Mouse (Mus musculus) intestine, postnatal 0 days (tissue): ENCODE results near the gene Morc3. TPM values are rescaled to one million over a fixed set of nuclear protein-coding genes. Genes with fewer than 3 reads are reported as not detected.
A peak's percentile ranks its signal among the peaks of the same experiment; 100 is the strongest.

Source experiments
- ATAC-seq: fragments of 200-750 bp; cut with Nextera tagmentation; 2 replicates; pipeline ENCODE4 v1.8.0; 2017; ENCODE audit warnings: mild to moderate bottlenecking, moderate TSS enrichment, moderate library complexity
- H3K27ac ChIP-seq: fragments of 300-500 bp; sonication (generic); 2 replicates; pipeline ENCODE4 v1.5.1; 2014; ENCODE audit warnings: mild to moderate bottlenecking, low read depth, low read length, moderate library complexity
- H3K27me3 ChIP-seq: fragments of 300-500 bp; sonication (generic); replicated peaks from 2 replicates; pipeline ENCODE4 v1.6.1; 2014; ENCODE audit warnings: low read length, mixed read lengths; ENCODE audit not compliant: control insufficient read depth, insufficient read depth
- H3K36me3 ChIP-seq: fragments of 300-500 bp; sonication (generic); 2 replicates; pipeline ENCODE4 v1.6.1; 2014; ENCODE audit warnings: mild to moderate bottlenecking, moderate library complexity; ENCODE audit not compliant: control insufficient read depth, insufficient read depth
- H3K4me1 ChIP-seq: fragments of 300-500 bp; sonication (generic); replicated peaks from 2 replicates; pipeline ENCODE4 v1.6.1; 2014; ENCODE audit warnings: antibody characterized with exemption, low read length, mixed read lengths; ENCODE audit not compliant: control insufficient read depth, insufficient read depth
- H3K4me2 ChIP-seq: fragments of 300-500 bp; sonication (generic); replicated peaks from 2 replicates; pipeline ENCODE4 v1.6.1; 2014; ENCODE audit warnings: low read depth, mild to moderate bottlenecking, moderate library complexity
- H3K4me3 ChIP-seq: fragments of 300-500 bp; sonication (generic); 2 replicates; pipeline ENCODE4 v1.5.1; 2014; ENCODE audit warnings: low read depth, low read length
- H3K9ac ChIP-seq: fragments of 300-500 bp; sonication (generic); 2 replicates; pipeline ENCODE4 v1.6.1; 2014; ENCODE audit warnings: mild to moderate bottlenecking, low read depth, low read length
- H3K9me3 ChIP-seq: fragments of 300-500 bp; sonication (generic); 2 replicates; pipeline ENCODE4 v1.6.1; 2016; ENCODE audit warnings: mixed run types; ENCODE audit not compliant: control insufficient read depth
- CTCF ChIP-seq: sonication (generic); IDR thresholded peaks from 2 replicates; pipeline ENCODE4 v1.5.1; 2016; ENCODE audit warnings: low read depth, mild to moderate bottlenecking, control low read depth, antibody characterized with exemption, moderate library complexity
- WGBS: fragments of 180-500 bp; shearing (Covaris S2); extraction: QIAGEN DNeasy Blood & Tissue Kit; methylation state at CpG from one replicate; pipeline ENCODE4 v1.1.7; 2014; 5-methylcytosine and 5-hydroxymethylcytosine counted together
- polyA plus RNA-seq: library from polyadenylated mRNA; unstranded; fragments of >200 nt; fragmentation: Nextera tagmentation; extraction: Ambion mirVana; gene quantifications from 2 replicates; pipeline ENCODE4 v1.2.1, GENCODE M21; 2015

The Morc3 gene
- polyA plus RNA-seq, 1 experiment from 2014 or later, result 15.5 TPM

GRCm38 (mm10) chr16:93830916-93831315, 1.0 kb upstream of the Morc3 start:
- H3K9ac ChIP-seq, result no peak overlapping the region
- no peaks in the 10 kb centered on the region for H3K9me3 ChIP-seq
- no peaks in the 10 kb centered on the region for H3K36me3 ChIP-seq
- H3K4me2 ChIP-seq, result no peak overlapping the region
- peaks cover 4% of the 10 kb centered on the region; the same call in 1 of the 2 replicates for H3K4me1 ChIP-seq
- 72% methylated on average over 5 of the region's 5 CpGs for WGBS
- no peak for ATAC-seq
- TF ChIP-seq CTCF, result no peak
- H3K4me3 ChIP-seq, result no peak overlapping the region
- H3K27ac ChIP-seq, result no peak overlapping the region
- H3K27me3 ChIP-seq, result no peaks in the 10 kb centered on the region

- peak; percentile 65 for ATAC-seq
- WGBS, result under 1% methylated on average over 65 of the region's 69 CpGs
- Histone ChIP-seq H3K36me3 (no peaks in the 10 kb centered on the region), H3K4me2 (peak overlapping the region; percentile 68), H3K9ac (peak overlapping the region; percentile 98), H3K9me3 (no peaks in the 10 kb centered on the region), H3K4me3 (peak overlapping the region; percentile 87), H3K27ac (peak overlapping the region; percentile 96), H3K4me1 (peaks cover 6% of the 10 kb centered on the region; the same call in 1 of the 2 replicates), H3K27me3 (no peaks in the 10 kb centered on the region)
- no peak for TF ChIP-seq CTCF
Measured at GRCm38 (mm10) chr16:93832451-93833276, 743 bp downstream of the Morc3 start.

- Histone ChIP-seq H3K27me3 (no peaks in the 10 kb centered on the region), H3K4me1 (peaks cover 6% of the 10 kb centered on the region; the same call in 1 of the 2 replicates), H3K9ac (no peak overlapping the region), H3K4me2 (peak overlapping the region; percentile 68), H3K36me3 (no peaks in the 10 kb centered on the region), H3K27ac (no peak overlapping the region), H3K9me3 (no peaks in the 10 kb centered on the region), H3K4me3 (peak overlapping the region; percentile 87; the same call in 1 of the 2 replicates)
- TF ChIP-seq CTCF, result no peak
- 84% methylated on average over 6 of the region's 6 CpGs for WGBS
- no peak for ATAC-seq
Measured at GRCm38 (mm10) chr16:93833551-93833950, 1.6 kb downstream of the Morc3 start.

GRCm38 (mm10) chr16:93834076-93834475, 2.2 kb downstream of the Morc3 start:
- H3K4me2 ChIP-seq, result 0 out of 2 replicates have a peak overlapping the region, but pooled peaks have one; percentile 4
- WGBS, result 58% methylated on average over 2 of the region's 2 CpGs

GRCm38 (mm10) chr16:93839049-93839448, 7.1 kb downstream of the Morc3 start:
- no peak for TF ChIP-seq CTCF
- no peak overlapping the region for H3K9ac ChIP-seq
- WGBS, result 38% methylated on average over 1 of the region's 1 CpGs
- no peaks in the 10 kb centered on the region for H3K27me3 ChIP-seq
- H3K4me1 ChIP-seq, result peaks cover 6% of the 10 kb centered on the region; the same call in 1 of the 2 replicates
- no peaks in the 10 kb centered on the region for H3K9me3 ChIP-seq
- ATAC-seq, result 0 out of 2 replicates have a peak, but pooled peaks have one; percentile 31
- 0 out of 2 replicates have a peak, but pooled peaks cover 2% of the 10 kb centered on the region for H3K36me3 ChIP-seq
- H3K4me3 ChIP-seq, result no peak overlapping the region
- no peak overlapping the region for H3K27ac ChIP-seq
- H3K4me2 ChIP-seq, result no peak overlapping the region

More at GRCm38 (mm10) chr16:93834076-93834475, 2.2 kb downstream of the Morc3 start:
- Histone ChIP-seq H3K27ac (no peak overlapping the region), H3K27me3 (no peaks in the 10 kb centered on the region), H3K36me3 (no peaks in the 10 kb centered on the region), H3K9me3 (no peaks in the 10 kb centered on the region), H3K4me1 (peaks cover 6% of the 10 kb centered on the region; the same call in 1 of the 2 replicates), H3K9ac (no peak overlapping the region), H3K4me3 (no peak overlapping the region)
- no peak for ATAC-seq
- TF ChIP-seq CTCF, result no peak

GRCm38 (mm10) chr16:93850527-93850926, 18.6 kb downstream of the Morc3 start:
- Histone ChIP-seq H3K9ac (no peak overlapping the region), H3K4me1 (no peaks in the 10 kb centered on the region), H3K4me2 (no peak overlapping the region), H3K4me3 (no peak overlapping the region), H3K9me3 (no peaks in the 10 kb centered on the region), H3K27ac (no peak overlapping the region), H3K36me3 (peaks cover 74% of the 10 kb centered on the region), H3K27me3 (no peaks in the 10 kb centered on the region)
- no peak for TF ChIP-seq CTCF
- WGBS, result 96% methylated on average over 3 of the region's 3 CpGs
- no peak for ATAC-seq
